Mouse (Mus musculus) liver, embryonic 16.5 days (tissue): Measurements from ENCODE around the gene Kcnq1. TPM values are rescaled to one million over a fixed set of nuclear protein-coding genes. Genes with fewer than 3 reads are reported as not detected.
A peak's percentile ranks its signal among the peaks of the same experiment; 100 is the strongest.

Experiments
- ATAC-seq: fragments of 200-750 bp; cut with Nextera tagmentation; 2 replicates; pipeline ENCODE4 v1.8.0; 2017; ENCODE audit warnings: low read depth, mild to moderate bottlenecking, moderate number of reproducible peaks, moderate library complexity
- H3K27ac ChIP-seq: fragments of 300-500 bp; sonication (generic); 2 replicates; pipeline ENCODE4 v1.5.1; 2014; ENCODE audit warnings: mild to moderate bottlenecking, low read length
- H3K27me3 ChIP-seq: fragments of 300-500 bp; sonication (generic); 2 replicates; pipeline ENCODE4 v1.6.1; 2014; ENCODE audit warnings: low read depth, low read length, mixed read lengths; ENCODE audit not compliant: control insufficient read depth, insufficient read depth
- H3K36me3 ChIP-seq: fragments of 300-500 bp; sonication (generic); 2 replicates; pipeline ENCODE4 v1.6.1; 2014; ENCODE audit warnings: mild to moderate bottlenecking; ENCODE audit not compliant: control insufficient read depth, insufficient read depth
- H3K4me1 ChIP-seq: fragments of 300-500 bp; sonication (generic); 2 replicates; pipeline ENCODE4 v1.6.1; 2014; ENCODE audit warnings: low read depth, low read length, mixed read lengths; ENCODE audit not compliant: control insufficient read depth
- H3K4me2 ChIP-seq: fragments of 300-500 bp; sonication (generic); 2 replicates; pipeline ENCODE4 v1.6.1; 2014; ENCODE audit warnings: low read depth, low read length, mixed read lengths
- H3K4me3 ChIP-seq: fragments of 300-500 bp; sonication (generic); 2 replicates; pipeline ENCODE4 v1.5.1; 2014; ENCODE audit warnings: low read depth, mild to moderate bottlenecking, low read length
- H3K9ac ChIP-seq: fragments of 300-500 bp; sonication (generic); 2 replicates; pipeline ENCODE4 v1.6.1; 2014; ENCODE audit warnings: low read depth, low read length
- H3K9me3 ChIP-seq: fragments of 300-500 bp; sonication (generic); replicated peaks from 2 replicates; pipeline ENCODE4 v1.6.1; 2016; ENCODE audit warnings: low read length; ENCODE audit not compliant: control insufficient read depth
- WGBS: fragments of 180-500 bp; shearing (Covaris S2); extraction: QIAGEN DNeasy Blood & Tissue Kit; methylation state at CpG from one replicate; pipeline ENCODE4 v1.1.7; 2014; ENCODE audit not compliant: insufficient replicate concordance; 5-methylcytosine and 5-hydroxymethylcytosine counted together
- polyA plus RNA-seq: library from polyadenylated mRNA; unstranded; fragments of >200 nt; fragmentation: Nextera tagmentation; extraction: Ambion mirVana; gene quantifications from 2 replicates; pipeline ENCODE4 v1.2.1, GENCODE M21; 2015

Gene Kcnq1
- polyA plus RNA-seq, 1 experiment from 2014 or later, result 0.65 TPM

DNA sequence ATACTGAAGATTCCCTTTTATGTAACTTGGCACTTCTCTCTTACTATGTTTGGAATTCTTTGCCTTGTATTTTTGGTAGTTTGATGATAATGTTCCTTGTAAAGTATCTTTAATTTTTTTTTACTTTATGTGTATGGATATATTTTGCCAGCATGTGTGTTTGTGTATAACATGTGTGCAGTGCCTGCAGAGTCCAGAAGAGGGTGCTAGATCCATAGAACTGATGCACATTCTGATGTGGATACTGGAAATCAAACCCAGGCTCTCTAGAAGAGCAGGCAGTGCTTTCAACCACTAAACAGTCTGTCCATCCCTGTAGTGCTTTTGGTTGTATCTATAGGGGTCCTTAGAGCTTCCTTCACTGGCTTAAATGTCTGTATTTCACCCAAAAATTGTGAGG, 8.6 kb downstream of the Kcnq1 start:
- Histone ChIP-seq H3K4me3 (no peak overlapping the region), H3K36me3 (no peaks in the 10 kb centered on the region), H3K4me2 (no peak overlapping the region), H3K27ac (no peak overlapping the region), H3K9me3 (no peaks in the 10 kb centered on the region), H3K9ac (no peak overlapping the region), H3K27me3 (no peaks in the 10 kb centered on the region; the same call in 1 of the 2 replicates), H3K4me1 (no peaks in the 10 kb centered on the region; the same call in 1 of the 2 replicates)
- ATAC-seq, result no peak

DNA sequence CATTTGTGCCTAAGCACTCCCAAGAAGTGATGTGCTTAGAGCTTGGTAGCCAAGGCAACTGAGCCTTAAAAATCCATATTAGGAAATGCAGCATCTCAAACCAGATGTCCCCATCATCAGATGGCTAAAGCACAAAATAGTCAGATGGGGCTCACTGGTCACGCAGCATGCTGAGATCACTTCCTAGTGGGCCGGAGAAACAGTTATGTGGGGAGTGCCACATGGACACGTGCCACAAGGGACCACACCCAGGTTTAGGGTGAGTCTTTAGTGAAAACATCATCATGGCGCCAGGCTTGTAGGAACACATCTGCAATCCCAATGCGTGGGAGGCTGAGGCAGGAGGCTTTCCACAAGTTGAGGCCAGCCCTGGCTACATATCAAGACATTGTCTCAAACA, 10.4 kb downstream of the Kcnq1 start:
- WGBS, result 63% methylated on average over 5 of the region's 5 CpGs
- no peak for ATAC-seq
- no peaks in the 10 kb centered on the region; the same call in 1 of the 2 replicates for H3K4me1 ChIP-seq

GRCm38 (mm10) chr7:143119407-143119806, 13.2 kb downstream of the Kcnq1 start:
- H3K27me3 ChIP-seq, result no peaks in the 10 kb centered on the region
- H3K9ac ChIP-seq, result no peak overlapping the region
- no peak overlapping the region for H3K4me2 ChIP-seq
- no peaks in the 10 kb centered on the region for H3K9me3 ChIP-seq
- WGBS, result 6% methylated on average over 1 of the region's 1 CpGs
- H3K36me3 ChIP-seq, result no peaks in the 10 kb centered on the region
- ATAC-seq, result no peak
- H3K4me1 ChIP-seq, result no peaks in the 10 kb centered on the region; the same call in none of the 2 replicates
- H3K27ac ChIP-seq, result 0 out of 2 replicates have a peak overlapping the region, but pooled peaks have one; percentile 10
- H3K4me3 ChIP-seq, result no peak overlapping the region

More for the DNA sequence above, 10.4 kb downstream of the Kcnq1 start:
- no peaks in the 10 kb centered on the region for H3K9me3 ChIP-seq
- H3K9ac ChIP-seq, result no peak overlapping the region
- H3K4me3 ChIP-seq, result no peak overlapping the region
- H3K36me3 ChIP-seq, result no peaks in the 10 kb centered on the region
- H3K27me3 ChIP-seq, result no peaks in the 10 kb centered on the region
- no peak overlapping the region for H3K27ac ChIP-seq
- H3K4me2 ChIP-seq, result no peak overlapping the region

GRCm38 (mm10) chr7:143119826-143120225, 13.7 kb downstream of the Kcnq1 start:
- no peaks in the 10 kb centered on the region for H3K9me3 ChIP-seq
- no peaks in the 10 kb centered on the region; the same call in none of the 2 replicates for H3K4me1 ChIP-seq
- 0 out of 2 replicates have a peak overlapping the region, but pooled peaks have one; percentile 10 for H3K27ac ChIP-seq
- H3K4me3 ChIP-seq, result no peak overlapping the region
- H3K4me2 ChIP-seq, result no peak overlapping the region
- ATAC-seq, result no peak
- no peak overlapping the region for H3K9ac ChIP-seq
- no peaks in the 10 kb centered on the region for H3K36me3 ChIP-seq
- 36% methylated on average over 3 of the region's 3 CpGs for WGBS
- H3K27me3 ChIP-seq, result no peaks in the 10 kb centered on the region

DNA sequence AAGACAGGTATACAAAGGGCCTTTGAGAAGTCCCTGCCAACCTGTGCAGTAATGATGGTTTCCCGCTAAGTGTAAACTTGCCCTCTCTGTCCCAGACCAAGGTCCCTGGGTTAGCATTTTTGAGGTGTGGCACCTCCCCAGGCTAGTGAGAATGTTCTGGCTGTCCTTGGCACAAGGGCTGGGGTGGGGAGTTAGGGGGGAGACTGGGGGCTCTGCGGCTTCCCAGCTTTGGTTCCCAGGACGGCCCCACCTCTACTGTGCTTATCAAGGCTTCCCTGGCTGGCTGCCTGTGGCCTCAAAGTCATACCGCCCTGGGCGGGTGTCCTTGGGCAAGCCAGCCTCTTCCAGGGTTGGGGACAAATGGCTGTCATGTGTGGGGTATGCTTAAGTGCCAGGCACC, 16.0 kb downstream of the Kcnq1 start:
- no peak overlapping the region for H3K27ac ChIP-seq
- ATAC-seq, result no peak
- H3K4me3 ChIP-seq, result no peak overlapping the region
- no peaks in the 10 kb centered on the region; the same call in none of the 2 replicates for H3K4me1 ChIP-seq
- 36% methylated on average over 5 of the region's 5 CpGs for WGBS
- no peaks in the 10 kb centered on the region for H3K9me3 ChIP-seq
- H3K27me3 ChIP-seq, result no peaks in the 10 kb centered on the region
- no peak overlapping the region for H3K4me2 ChIP-seq
- H3K36me3 ChIP-seq, result no peaks in the 10 kb centered on the region
- H3K9ac ChIP-seq, result no peak overlapping the region

- Histone ChIP-seq H3K9ac (no peak overlapping the region), H3K27me3 (no peaks in the 10 kb centered on the region), H3K9me3 (no peaks in the 10 kb centered on the region), H3K4me1 (no peaks in the 10 kb centered on the region; the same call in none of the 2 replicates), H3K36me3 (no peaks in the 10 kb centered on the region), H3K4me2 (no peak overlapping the region), H3K27ac (no peak overlapping the region), H3K4me3 (no peak overlapping the region)
- 29% methylated on average over 6 of the region's 6 CpGs for WGBS
- ATAC-seq, result no peak
Observed at GRCm38 (mm10) chr7:143123876-143124669, 17.9 kb downstream of the Kcnq1 start.

DNA sequence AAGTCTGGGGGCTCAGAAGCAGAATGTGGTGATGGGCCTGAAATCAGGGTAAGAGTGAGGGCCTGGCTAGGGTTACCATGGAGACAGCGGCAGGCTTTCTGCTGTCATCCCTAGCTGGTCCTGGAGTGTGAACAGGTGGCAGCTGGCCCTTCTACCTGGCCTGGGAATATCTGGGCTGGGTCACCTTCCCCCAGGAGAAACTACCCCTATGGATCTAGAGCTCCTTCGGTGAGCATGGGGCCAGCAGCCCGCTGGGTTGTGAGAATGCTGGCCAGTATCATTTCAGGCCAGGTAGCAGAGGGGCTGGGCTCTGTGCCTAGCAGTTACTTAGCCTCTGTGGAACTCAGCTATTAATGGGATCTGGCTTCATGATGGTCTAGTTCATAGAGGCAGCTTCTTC, 18.7 kb downstream of the Kcnq1 start:
- Histone ChIP-seq H3K36me3 (no peaks in the 10 kb centered on the region), H3K4me3 (no peak overlapping the region), H3K4me1 (no peaks in the 10 kb centered on the region; the same call in 1 of the 2 replicates), H3K27ac (no peak overlapping the region), H3K4me2 (no peak overlapping the region), H3K27me3 (no peaks in the 10 kb centered on the region), H3K9ac (no peak overlapping the region), H3K9me3 (no peaks in the 10 kb centered on the region)
- ATAC-seq, result no peak
- 46% methylated on average over 3 of the region's 3 CpGs for WGBS

DNA sequence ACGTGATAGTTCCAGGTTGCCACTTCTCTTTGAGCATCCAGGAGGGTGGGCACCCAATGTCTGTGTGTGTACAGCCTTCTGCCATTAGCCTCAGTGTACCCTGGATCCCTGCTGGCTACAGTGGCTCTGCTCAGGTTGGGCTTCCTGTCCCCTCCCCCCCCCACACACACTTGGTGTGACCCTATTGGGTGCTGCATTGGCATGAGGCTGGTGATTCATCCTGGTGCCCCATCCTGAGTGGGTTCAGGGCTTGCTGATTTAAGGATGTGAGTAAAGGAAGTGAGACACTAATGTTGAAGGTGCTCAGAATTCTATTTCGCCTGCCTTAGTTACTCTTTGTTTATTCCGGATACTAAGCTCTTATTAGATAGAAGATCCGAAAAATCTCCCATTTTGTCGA, 26.7 kb downstream of the Kcnq1 start:
- no peaks in the 10 kb centered on the region for H3K9me3 ChIP-seq
- no peak overlapping the region for H3K4me2 ChIP-seq
- no peak overlapping the region for H3K27ac ChIP-seq
- no peak overlapping the region for H3K9ac ChIP-seq
- ATAC-seq, result no peak
- H3K27me3 ChIP-seq, result no peaks in the 10 kb centered on the region
- no peaks in the 10 kb centered on the region for H3K4me1 ChIP-seq
- H3K4me3 ChIP-seq, result no peak overlapping the region
- 53% methylated on average over 5 of the region's 5 CpGs for WGBS
- H3K36me3 ChIP-seq, result no peaks in the 10 kb centered on the region

DNA sequence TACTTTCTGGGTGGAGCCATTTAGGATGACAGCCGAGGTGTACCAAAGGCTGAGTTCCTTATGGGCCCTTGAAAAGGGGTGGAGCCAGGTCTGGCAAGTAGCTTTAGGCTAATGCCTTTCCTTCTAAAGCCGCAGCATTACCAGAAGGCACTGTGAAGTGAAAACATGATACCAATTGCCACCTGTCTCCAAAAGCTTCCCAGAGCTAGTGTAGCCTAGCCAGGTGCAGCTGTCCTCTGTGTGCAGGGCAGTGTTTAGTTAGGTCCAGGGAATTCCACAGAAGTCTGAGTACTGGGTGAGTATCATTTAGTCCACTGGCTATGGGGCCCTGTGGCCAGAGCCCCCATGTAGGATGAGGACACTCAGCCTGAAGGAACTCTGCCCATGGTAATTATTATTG, 30.0 kb downstream of the Kcnq1 start:
- Histone ChIP-seq H3K4me2 (no peak overlapping the region), H3K4me3 (no peak overlapping the region), H3K9me3 (no peaks in the 10 kb centered on the region), H3K27me3 (no peaks in the 10 kb centered on the region), H3K4me1 (no peaks in the 10 kb centered on the region), H3K9ac (no peak overlapping the region), H3K36me3 (no peaks in the 10 kb centered on the region), H3K27ac (no peak overlapping the region)
- no peak for ATAC-seq
- WGBS, result 47% methylated on average over 2 of the region's 2 CpGs
